Mouse (Mus musculus) stomach, embryonic 14.5 days (tissue): ENCODE data around the gene Cdk20. TPM values are rescaled to one million over a fixed set of nuclear protein-coding genes. Genes with fewer than 3 reads are reported as not detected.

Source experiments
- ATAC-seq: fragments of 200-750 bp; cut with Nextera tagmentation; 2 replicates; pipeline ENCODE4 v1.8.0; 2017; ENCODE audit warnings: low read depth, moderate TSS enrichment; ENCODE audit not compliant: insufficient number of reproducible peaks, insufficient read depth, low FRiP score
- H3K27ac ChIP-seq: fragments of 300-500 bp; sonication (generic); 2 replicates; pipeline ENCODE4 v1.5.1; 2014; ENCODE audit warnings: mild to moderate bottlenecking, low read length, moderate library complexity, mixed read lengths
- H3K27me3 ChIP-seq: fragments of 300-500 bp; sonication (generic); 2 replicates; pipeline ENCODE4 v1.6.1; 2014; ENCODE audit warnings: low read length, control low read depth, mixed read lengths; ENCODE audit not compliant: control insufficient read depth, insufficient read depth
- H3K36me3 ChIP-seq: fragments of 300-500 bp; sonication (generic); 2 replicates; pipeline ENCODE4 v1.6.1; 2014; ENCODE audit warnings: mild to moderate bottlenecking, control low read depth, low read length, moderate library complexity, mixed read lengths; ENCODE audit not compliant: control insufficient read depth, insufficient read depth
- H3K4me1 ChIP-seq: fragments of 300-500 bp; sonication (generic); 2 replicates; pipeline ENCODE4 v1.6.1; 2014; ENCODE audit warnings: low read length, control low read depth, mixed read lengths; ENCODE audit not compliant: control insufficient read depth, insufficient read depth
- H3K4me2 ChIP-seq: fragments of 300-500 bp; sonication (generic); replicated peaks from 2 replicates; pipeline ENCODE4 v1.6.1; 2014; ENCODE audit warnings: low read depth, low read length, control low read depth
- H3K4me3 ChIP-seq: fragments of 300-500 bp; sonication (generic); 2 replicates; pipeline ENCODE4 v1.5.1; 2014; ENCODE audit warnings: low read depth, low read length, control low read depth
- H3K9ac ChIP-seq: fragments of 300-500 bp; sonication (generic); replicated peaks from 2 replicates; pipeline ENCODE4 v1.6.1; 2014; ENCODE audit warnings: low read depth, mild to moderate bottlenecking, control low read depth, low read length, moderate library complexity, mixed read lengths
- H3K9me3 ChIP-seq: fragments of 300-500 bp; sonication (generic); 2 replicates; pipeline ENCODE4 v1.6.1; 2016; ENCODE audit warnings: low read depth, low read length, control low read depth; ENCODE audit not compliant: control insufficient read depth
- WGBS: fragments of 180-500 bp; shearing (Covaris S2); extraction: QIAGEN DNeasy Blood & Tissue Kit; methylation state at CpG from one replicate; pipeline ENCODE4 v1.1.7; 2014; 5-methylcytosine and 5-hydroxymethylcytosine counted together
- polyA plus RNA-seq: library from polyadenylated mRNA; unstranded; fragments of >200 nt; fragmentation: Nextera tagmentation; extraction: Ambion mirVana; gene quantifications from 2 replicates; pipeline ENCODE4 v1.2.1, GENCODE M21; 2014

Cdk20 gene
- polyA plus RNA-seq, 1 experiment from 2014 or later, result 8.8 TPM

- H3K9me3 ChIP-seq, result no peaks in the 10 kb centered on the region
- H3K27me3 ChIP-seq, result no peaks in the 10 kb centered on the region
- no peak overlapping the region for H3K27ac ChIP-seq
- no peak overlapping the region for H3K9ac ChIP-seq
- H3K36me3 ChIP-seq, result no peaks in the 10 kb centered on the region
- H3K4me1 ChIP-seq, result peaks cover 6% of the 10 kb centered on the region; the same call in 1 of the 2 replicates
- no peak for ATAC-seq
- no peak overlapping the region for H3K4me2 ChIP-seq
- 17% methylated on average over 1 of the region's 1 CpGs for WGBS
- no peak overlapping the region for H3K4me3 ChIP-seq
Measured at GRCm38 (mm10) chr13:64429328-64429727, 2.8 kb upstream of the Cdk20 start.

- Histone ChIP-seq H3K9me3 (no peaks in the 10 kb centered on the region), H3K4me1 (peaks cover 6% of the 10 kb centered on the region; the same call in 1 of the 2 replicates), H3K4me3 (no peak overlapping the region), H3K36me3 (no peaks in the 10 kb centered on the region), H3K9ac (no peak overlapping the region), H3K27me3 (no peaks in the 10 kb centered on the region), H3K27ac (no peak overlapping the region), H3K4me2 (no peak overlapping the region)
- ATAC-seq, result peak; percentile 20; the same call in 1 of the 2 replicates
- 45% methylated on average over 7 of the region's 7 CpGs for WGBS
Measured at GRCm38 (mm10) chr13:64437801-64438200, 5.7 kb downstream of the Cdk20 start.

GRCm38 (mm10) chr13:64438863-64439452, 6.8 kb downstream of the Cdk20 start:
- Histone ChIP-seq H3K27me3 (no peaks in the 10 kb centered on the region), H3K9me3 (no peaks in the 10 kb centered on the region), H3K9ac (no peak overlapping the region), H3K4me3 (no peak overlapping the region), H3K4me2 (no peak overlapping the region), H3K36me3 (no peaks in the 10 kb centered on the region), H3K27ac (no peak overlapping the region), H3K4me1 (no peaks in the 10 kb centered on the region)
- no peak; the same call in 1 of the 2 replicates for ATAC-seq
- WGBS, result 57% methylated on average over 9 of the region's 9 CpGs

GRCm38 (mm10) chr13:64439471-64439870, 7.4 kb downstream of the Cdk20 start:
- 66% methylated on average over 5 of the region's 5 CpGs for WGBS
- H3K4me3 ChIP-seq, result no peak overlapping the region
- no peak overlapping the region for H3K9ac ChIP-seq
- H3K4me2 ChIP-seq, result no peak overlapping the region
- no peak overlapping the region for H3K27ac ChIP-seq
- no peaks in the 10 kb centered on the region for H3K36me3 ChIP-seq
- ATAC-seq, result no peak
- no peaks in the 10 kb centered on the region for H3K4me1 ChIP-seq
- H3K27me3 ChIP-seq, result no peaks in the 10 kb centered on the region
- H3K9me3 ChIP-seq, result no peaks in the 10 kb centered on the region

GRCm38 (mm10) chr13:64440592-64440991, 8.5 kb downstream of the Cdk20 start:
- 76% methylated on average over 4 of the region's 4 CpGs for WGBS

GRCm38 (mm10) chr13:64443263-64443894, 11.3 kb downstream of the Cdk20 start:
- no peaks in the 10 kb centered on the region for H3K36me3 ChIP-seq
- no peak overlapping the region for H3K9ac ChIP-seq
- no peak overlapping the region for H3K27ac ChIP-seq
- 52% methylated on average over 4 of the region's 4 CpGs for WGBS
- no peaks in the 10 kb centered on the region for H3K4me1 ChIP-seq
- H3K27me3 ChIP-seq, result no peaks in the 10 kb centered on the region
- H3K4me3 ChIP-seq, result no peak overlapping the region
- ATAC-seq, result no peak
- no peaks in the 10 kb centered on the region for H3K9me3 ChIP-seq
- H3K4me2 ChIP-seq, result no peak overlapping the region

More at GRCm38 (mm10) chr13:64440592-64440991, 8.5 kb downstream of the Cdk20 start:
- no peaks in the 10 kb centered on the region for H3K9me3 ChIP-seq
- H3K9ac ChIP-seq, result no peak overlapping the region
- no peak overlapping the region for H3K4me2 ChIP-seq
- no peaks in the 10 kb centered on the region for H3K36me3 ChIP-seq
- no peaks in the 10 kb centered on the region for H3K27me3 ChIP-seq
- no peak overlapping the region for H3K4me3 ChIP-seq
- no peak overlapping the region for H3K27ac ChIP-seq
- no peak for ATAC-seq
- H3K4me1 ChIP-seq, result no peaks in the 10 kb centered on the region

- Histone ChIP-seq H3K9me3 (no peaks in the 10 kb centered on the region), H3K9ac (no peak overlapping the region), H3K27ac (no peak overlapping the region), H3K27me3 (no peaks in the 10 kb centered on the region), H3K4me2 (no peak overlapping the region), H3K4me3 (no peak overlapping the region), H3K36me3 (no peaks in the 10 kb centered on the region), H3K4me1 (no peaks in the 10 kb centered on the region)
- ATAC-seq, result no peak
- 70% methylated on average over 9 of the region's 9 CpGs for WGBS
Measured at GRCm38 (mm10) chr13:64445254-64445920, 13.3 kb downstream of the Cdk20 start.

GRCm38 (mm10) chr13:64447947-64448346, 15.8 kb downstream of the Cdk20 start:
- H3K4me1 ChIP-seq, result no peaks in the 10 kb centered on the region
- no peak for ATAC-seq
- no peaks in the 10 kb centered on the region for H3K9me3 ChIP-seq
- H3K9ac ChIP-seq, result no peak overlapping the region
- WGBS, result 3% methylated on average over 1 of the region's 1 CpGs
- H3K27ac ChIP-seq, result no peak overlapping the region
- H3K4me2 ChIP-seq, result no peak overlapping the region
- no peak overlapping the region for H3K4me3 ChIP-seq
- H3K27me3 ChIP-seq, result no peaks in the 10 kb centered on the region
- no peaks in the 10 kb centered on the region for H3K36me3 ChIP-seq
